Mouse (Mus musculus) liver, embryonic 13.5 days (tissue): ENCODE data around the gene Gns. TPM values are rescaled to one million over a fixed set of nuclear protein-coding genes. Genes with fewer than 3 reads are reported as not detected.
A peak's percentile ranks its signal among the peaks of the same experiment; 100 is the strongest.

Source experiments
- ATAC-seq: fragments of 200-750 bp; cut with Nextera tagmentation; 2 replicates; pipeline ENCODE4 v1.8.0; 2017; ENCODE audit warnings: low read depth, mild to moderate bottlenecking, moderate number of reproducible peaks, moderate library complexity
- DNase-seq: peaks from one replicate; pipeline ENCODE4 v3.0.0; 2022
- H3K27ac ChIP-seq: fragments of 300-500 bp; sonication (generic); 2 replicates; pipeline ENCODE4 v1.5.1; 2015; ENCODE audit warnings: moderate library complexity, mild to moderate bottlenecking, inconsistent platforms
- H3K27me3 ChIP-seq: fragments of 300-500 bp; sonication (generic); 2 replicates; pipeline ENCODE4 v1.6.1; 2015; ENCODE audit warnings: mild to moderate bottlenecking, inconsistent platforms
- H3K36me3 ChIP-seq: fragments of 300-500 bp; sonication (generic); 2 replicates; pipeline ENCODE4 v1.6.1; 2015; ENCODE audit warnings: mild to moderate bottlenecking, inconsistent platforms
- H3K4me1 ChIP-seq: fragments of 300-500 bp; sonication (generic); replicated peaks from 2 replicates; pipeline ENCODE4 v1.6.1; 2015; ENCODE audit warnings: inconsistent platforms
- H3K4me2 ChIP-seq: fragments of 300-500 bp; sonication (generic); 2 replicates; pipeline ENCODE4 v1.6.1; 2015; ENCODE audit warnings: inconsistent platforms, mild to moderate bottlenecking, moderate library complexity
- H3K4me3 ChIP-seq: fragments of 300-500 bp; sonication (generic); replicated peaks from 2 replicates; pipeline ENCODE4 v1.5.1; 2015; ENCODE audit warnings: mild to moderate bottlenecking, inconsistent platforms
- H3K9ac ChIP-seq: fragments of 300-500 bp; sonication (generic); 2 replicates; pipeline ENCODE4 v1.6.1; 2015; ENCODE audit warnings: mild to moderate bottlenecking, inconsistent platforms
- H3K9me3 ChIP-seq: fragments of 300-500 bp; sonication (generic); replicated peaks from 2 replicates; pipeline ENCODE4 v1.6.1; 2016; ENCODE audit warnings: inconsistent platforms
- WGBS: fragments of 180-500 bp; shearing (Covaris S2); methylation state at CpG from one replicate; pipeline ENCODE4 v1.1.7; 2015; ENCODE audit not compliant: insufficient replicate concordance; 5-methylcytosine and 5-hydroxymethylcytosine counted together
- polyA plus RNA-seq: library from polyadenylated mRNA; unstranded; fragments of >200 nt; fragmentation: Nextera tagmentation; extraction: Ambion mirVana; gene quantifications from 2 replicates; pipeline ENCODE4 v1.2.1, GENCODE M21; 2015

The Gns gene
- polyA plus RNA-seq, 1 experiment from 2014 or later, result 13.0 TPM

DNA sequence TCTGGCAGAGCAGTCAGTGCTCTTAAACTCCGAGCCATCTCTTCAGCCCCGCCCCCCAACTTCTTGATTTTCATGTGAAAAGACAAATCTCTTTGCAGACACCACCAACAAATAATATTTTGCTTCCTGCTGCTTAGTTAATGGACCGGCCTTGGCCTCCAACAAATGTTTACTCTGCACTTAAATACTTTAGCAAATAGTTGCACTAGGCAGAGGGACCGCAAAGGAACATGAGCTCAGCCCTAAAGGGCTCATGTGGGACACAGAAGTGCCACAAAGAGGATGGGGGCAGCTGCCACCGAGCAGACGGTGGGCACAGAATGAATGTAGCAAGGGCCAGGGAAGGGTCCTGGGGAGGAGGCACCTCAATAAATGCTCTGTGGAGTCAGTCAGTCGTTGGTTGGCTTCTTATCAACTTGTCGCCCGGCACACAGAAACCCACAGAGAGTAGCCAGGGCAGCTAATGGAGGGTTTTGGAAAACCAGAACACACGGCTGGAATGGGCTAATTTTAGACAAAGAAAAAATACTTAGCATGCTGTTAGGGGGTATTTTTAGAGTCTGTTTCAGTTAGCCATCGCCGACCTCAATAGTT lies 67.2 kb downstream of the Gns start:
- Histone ChIP-seq H3K27me3 (no peaks in the 10 kb centered on the region), H3K36me3 (no peaks in the 10 kb centered on the region), H3K27ac (peak overlapping the region; percentile 68), H3K4me3 (peak overlapping the region; percentile 28; the same call in 1 of the 2 replicates), H3K4me1 (peaks cover 99% of the 10 kb centered on the region), H3K9me3 (no peaks in the 10 kb centered on the region), H3K4me2 (peak overlapping the region; percentile 62), H3K9ac (peak overlapping the region; percentile 61)
- 12% methylated on average over 12 of the region's 12 CpGs for WGBS
- DNase-seq, result no peak
- peak; percentile 65 for ATAC-seq

- WGBS, result 12% methylated on average over 16 of the region's 16 CpGs
- H3K27ac ChIP-seq, result peak overlapping the region; percentile 68
- peak overlapping the region; percentile 61 for H3K9ac ChIP-seq
- no peaks in the 10 kb centered on the region for H3K36me3 ChIP-seq
- no peak for DNase-seq
- peaks cover 93% of the 10 kb centered on the region for H3K4me1 ChIP-seq
- ATAC-seq, result peak; percentile 51; the same call in 1 of the 2 replicates
- H3K27me3 ChIP-seq, result no peaks in the 10 kb centered on the region
- peak overlapping the region; percentile 28 for H3K4me3 ChIP-seq
- H3K9me3 ChIP-seq, result no peaks in the 10 kb centered on the region
- peak overlapping the region; percentile 62 for H3K4me2 ChIP-seq
Measured at GRCm38 (mm10) chr10:121432635-121433280, 67.9 kb downstream of the Gns start.

GRCm38 (mm10) chr10:121434441-121435103 lies 69.7 kb downstream of the Gns start:
- no peak overlapping the region for H3K4me3 ChIP-seq
- 73% methylated on average over 15 of the region's 15 CpGs for WGBS
- DNase-seq (no peak), ATAC-seq (no peak)
- H3K36me3 ChIP-seq, result no peaks in the 10 kb centered on the region
- no peaks in the 10 kb centered on the region for H3K27me3 ChIP-seq
- no peak overlapping the region for H3K9ac ChIP-seq
- H3K27ac ChIP-seq, result peak overlapping the region; percentile 27; the same call in 1 of the 2 replicates
- peaks cover 83% of the 10 kb centered on the region for H3K4me1 ChIP-seq
- no peak overlapping the region for H3K4me2 ChIP-seq
- H3K9me3 ChIP-seq, result no peaks in the 10 kb centered on the region

GRCm38 (mm10) chr10:121435546-121436257 lies 70.8 kb downstream of the Gns start:
- H3K36me3 ChIP-seq, result no peaks in the 10 kb centered on the region
- H3K4me2 ChIP-seq, result peak overlapping the region; percentile 6; the same call in 1 of the 2 replicates
- no peaks in the 10 kb centered on the region for H3K9me3 ChIP-seq
- H3K4me1 ChIP-seq, result peaks cover 76% of the 10 kb centered on the region
- H3K27me3 ChIP-seq, result no peaks in the 10 kb centered on the region
- WGBS, result 68% methylated on average over 28 of the region's 28 CpGs
- ATAC-seq (no peak), DNase-seq (no peak)
- no peak overlapping the region for H3K4me3 ChIP-seq
- H3K27ac ChIP-seq, result peak overlapping the region; percentile 66
- H3K9ac ChIP-seq, result no peak overlapping the region

DNA sequence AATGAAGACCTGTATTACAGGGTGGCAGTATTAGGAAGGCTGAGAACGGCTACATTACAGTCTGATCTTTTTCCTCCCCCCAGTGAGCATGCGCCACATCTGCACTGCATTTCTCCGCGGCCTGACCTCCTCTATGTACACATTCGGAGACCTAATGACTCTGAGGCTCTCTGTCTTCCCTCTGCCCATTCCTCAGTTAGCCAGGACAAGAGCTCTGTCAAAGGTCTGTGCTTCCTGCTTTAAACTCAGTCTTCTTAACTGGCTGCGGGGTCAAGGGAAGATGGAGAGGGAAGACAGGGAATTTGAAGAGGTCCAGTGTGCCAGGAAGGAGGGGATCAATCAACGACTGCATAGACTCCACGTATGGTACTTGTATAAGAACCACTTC lies 71.4 kb downstream of the Gns start:
- H3K9ac ChIP-seq, result no peak overlapping the region
- H3K4me1 ChIP-seq, result peaks cover 70% of the 10 kb centered on the region
- H3K27ac ChIP-seq, result peak overlapping the region; percentile 66
- no peak overlapping the region for H3K4me3 ChIP-seq
- DNase-seq (no peak), ATAC-seq (no peak)
- H3K27me3 ChIP-seq, result no peaks in the 10 kb centered on the region
- 58% methylated on average over 8 of the region's 8 CpGs for WGBS
- no peaks in the 10 kb centered on the region for H3K9me3 ChIP-seq
- H3K36me3 ChIP-seq, result no peaks in the 10 kb centered on the region
- peak overlapping the region; percentile 6; the same call in 1 of the 2 replicates for H3K4me2 ChIP-seq

GRCm38 (mm10) chr10:121436693-121437092 lies 71.8 kb downstream of the Gns start:
- Histone ChIP-seq H3K27ac (peak overlapping the region; percentile 66), H3K27me3 (no peaks in the 10 kb centered on the region), H3K9ac (no peak overlapping the region), H3K36me3 (no peaks in the 10 kb centered on the region), H3K9me3 (no peaks in the 10 kb centered on the region), H3K4me1 (peaks cover 66% of the 10 kb centered on the region), H3K4me2 (no peak overlapping the region), H3K4me3 (no peak overlapping the region)
- DNase-seq, result no peak
- 55% methylated on average over 4 of the region's 4 CpGs for WGBS
- no peak for ATAC-seq

DNA sequence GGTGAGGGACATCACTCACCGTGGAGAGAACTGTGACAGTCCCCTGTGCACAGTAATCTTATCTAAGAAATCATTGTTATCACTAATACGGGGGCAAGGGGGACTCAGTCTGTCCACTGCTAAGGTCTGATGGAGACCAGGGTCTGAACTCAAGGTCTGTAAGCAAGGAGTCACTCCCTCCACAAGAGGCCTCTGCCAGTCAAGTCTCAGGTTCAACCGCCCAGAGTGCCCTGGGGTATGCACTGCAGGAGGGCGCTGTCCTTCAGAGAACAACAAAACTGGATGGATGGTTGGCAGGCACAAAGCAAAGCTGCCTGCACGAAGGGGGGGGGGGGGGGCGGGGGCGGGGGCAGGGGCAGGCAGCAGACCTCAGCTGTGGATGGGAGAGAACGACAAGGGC lies 73.2 kb downstream of the Gns start:
- H3K9ac ChIP-seq, result no peak overlapping the region
- H3K9me3 ChIP-seq, result no peaks in the 10 kb centered on the region
- H3K4me3 ChIP-seq, result no peak overlapping the region
- 64% methylated on average over 7 of the region's 8 CpGs for WGBS
- ATAC-seq (no peak), DNase-seq (no peak)
- no peak overlapping the region for H3K4me2 ChIP-seq
- H3K4me1 ChIP-seq, result peaks cover 52% of the 10 kb centered on the region
- no peaks in the 10 kb centered on the region for H3K27me3 ChIP-seq
- H3K27ac ChIP-seq, result no peak overlapping the region
- no peaks in the 10 kb centered on the region for H3K36me3 ChIP-seq

GRCm38 (mm10) chr10:121439310-121439731 lies 74.4 kb downstream of the Gns start:
- ATAC-seq, result no peak
- DNase-seq, result no peak
- Histone ChIP-seq H3K4me2 (no peak overlapping the region), H3K9ac (no peak overlapping the region), H3K36me3 (no peaks in the 10 kb centered on the region), H3K4me3 (no peak overlapping the region), H3K27ac (no peak overlapping the region), H3K4me1 (peaks cover 40% of the 10 kb centered on the region), H3K9me3 (no peaks in the 10 kb centered on the region), H3K27me3 (no peaks in the 10 kb centered on the region)
- 74% methylated on average over 12 of the region's 12 CpGs for WGBS

DNA sequence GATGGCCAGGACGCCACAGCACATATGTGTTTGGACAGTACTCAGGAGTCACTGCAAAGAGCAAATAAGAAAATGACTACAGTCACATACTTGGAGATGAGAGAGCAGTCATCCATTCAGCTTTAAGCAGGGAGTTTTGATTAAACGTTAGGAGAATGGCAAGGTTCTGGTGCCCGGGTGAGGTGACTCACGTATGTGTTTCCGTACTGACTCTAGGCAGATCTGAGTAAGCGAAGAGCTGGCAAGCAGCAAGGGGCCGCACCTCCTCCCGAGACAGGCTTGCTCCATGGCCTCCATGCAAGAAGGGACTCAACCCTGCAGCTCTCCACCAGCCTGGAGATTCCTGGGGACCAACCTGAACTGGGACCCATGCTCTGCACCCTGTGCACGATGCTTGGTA lies 78.9 kb downstream of the Gns start:
- Histone ChIP-seq H3K27ac (no peak overlapping the region), H3K4me3 (no peak overlapping the region), H3K9ac (no peak overlapping the region), H3K4me2 (no peak overlapping the region), H3K27me3 (no peaks in the 10 kb centered on the region), H3K9me3 (no peaks in the 10 kb centered on the region), H3K36me3 (no peaks in the 10 kb centered on the region), H3K4me1 (peaks cover 31% of the 10 kb centered on the region)
- no peak for DNase-seq
- ATAC-seq, result no peak
- 78% methylated on average over 9 of the region's 9 CpGs for WGBS

- no peak overlapping the region for H3K4me3 ChIP-seq
- DNase-seq (no peak), ATAC-seq (no peak)
- H3K36me3 ChIP-seq, result no peaks in the 10 kb centered on the region
- no peaks in the 10 kb centered on the region for H3K9me3 ChIP-seq
- WGBS, result 85% methylated on average over 7 of the region's 7 CpGs
- H3K4me2 ChIP-seq, result no peak overlapping the region
- peaks cover 31% of the 10 kb centered on the region for H3K4me1 ChIP-seq
- H3K27me3 ChIP-seq, result no peaks in the 10 kb centered on the region
- no peak overlapping the region for H3K27ac ChIP-seq
- no peak overlapping the region for H3K9ac ChIP-seq
Measured at GRCm38 (mm10) chr10:121444198-121444597, 79.3 kb downstream of the Gns start.

- Histone ChIP-seq H3K27ac (no peak overlapping the region), H3K9ac (no peak overlapping the region), H3K4me3 (no peak overlapping the region), H3K4me2 (no peak overlapping the region), H3K9me3 (no peaks in the 10 kb centered on the region), H3K36me3 (no peaks in the 10 kb centered on the region), H3K27me3 (no peaks in the 10 kb centered on the region), H3K4me1 (peaks cover 31% of the 10 kb centered on the region)
- 67% methylated on average over 8 of the region's 8 CpGs for WGBS
- no peak for ATAC-seq
- DNase-seq, result no peak
Measured at GRCm38 (mm10) chr10:121445808-121446207, 80.9 kb downstream of the Gns start.
